Mouse (Mus musculus) stomach, postnatal 0 days (tissue): ENCODE measurements at regions not wholly inside any gene's neighbourhood (a gene's known extent, or its start where the extent isn't known, plus 50 kb on each side); places are given as distances from the start of the nearest gene placed in this dataset.

Experiments
- CTCF ChIP-seq: IDR thresholded peaks from 2 replicates; pipeline ENCODE4 v1.5.1; 2016; ENCODE audit warnings: antibody characterized with exemption, low read depth, mild to moderate bottlenecking, moderate library complexity
- EP300 ChIP-seq: optimal IDR thresholded peaks from 2 replicates; pipeline ENCODE3; 2016; ENCODE audit warnings: antibody characterized with exemption

- no peak for TF ChIP-seq CTCF
- TF ChIP-seq EP300: no peak
These were observed 2695.1 kb upstream of the 5930422O12Rik start for GRCm38 (mm10) chr8:30733385-30733784.
